Mouse (Mus musculus) embryo, embryonic 11.5 days (tissue): ENCODE data around the gene Rex1bd.
A peak's percentile ranks its signal among the peaks of the same experiment; 100 is the strongest.
"Not testable (repeated sequence)": the region's sequence is repeated elsewhere in the genome, so short reads cannot be mapped to it uniquely, and the experiment has no call there.

ENCODE experiments used
- DNase-seq: peaks from one replicate; pipeline ENCODE4 v3.0.0-alpha.2; 2012; ENCODE audit warnings: low read depth, low spot score

Rex1bd gene

DNA sequence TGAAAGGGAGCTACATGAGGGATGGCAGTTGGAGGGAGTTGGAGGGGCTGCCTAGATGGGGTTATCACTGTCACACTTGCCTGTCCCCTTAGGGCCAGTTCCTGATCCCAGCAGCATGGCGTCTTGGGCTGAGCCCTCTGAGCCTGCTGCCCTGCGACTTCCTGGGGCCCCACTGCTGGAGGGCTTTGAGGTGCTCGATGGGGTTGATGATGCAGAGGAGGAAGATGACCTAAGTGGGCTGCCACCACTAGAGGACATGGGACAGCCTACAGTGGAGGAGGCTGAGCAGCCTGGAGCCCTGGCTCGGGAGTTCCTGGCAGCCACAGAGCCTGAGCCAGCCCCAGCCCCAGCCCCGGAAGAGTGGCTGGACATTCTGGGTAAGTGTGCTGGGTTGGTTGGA, 22.7 kb upstream of the Rex1bd start:
- no peak for DNase-seq

DNA sequence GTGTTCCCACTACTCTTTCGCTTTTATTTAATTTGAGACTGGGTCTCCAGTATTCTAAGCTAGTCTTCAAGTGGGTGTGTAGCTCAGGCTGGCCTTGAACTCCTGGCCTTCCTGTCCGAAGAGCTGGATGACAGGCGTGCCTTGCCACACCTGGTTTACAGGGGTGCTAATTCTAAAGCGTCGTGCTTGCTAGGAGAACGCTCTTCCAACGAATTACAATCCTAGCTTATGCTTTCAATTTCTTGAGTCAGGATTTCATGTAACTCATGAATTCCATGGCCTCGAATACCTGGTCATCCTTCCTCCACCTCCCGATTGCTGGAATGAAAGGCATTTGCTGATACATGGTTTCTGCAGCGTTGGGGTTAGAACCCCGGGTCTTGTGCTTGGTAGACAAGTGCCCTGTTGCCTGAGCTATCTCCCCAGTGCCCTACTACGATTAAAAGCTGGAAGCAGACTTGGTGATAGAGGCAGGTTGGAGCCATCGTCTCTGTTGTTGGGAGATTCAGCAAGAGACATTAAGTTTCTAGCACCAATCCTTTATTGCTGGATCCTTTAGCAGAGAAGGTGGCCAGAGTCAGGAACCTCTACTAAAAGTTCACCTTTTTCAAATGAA, 21.7 kb upstream of the Rex1bd start:
- DNase-seq, result no peak

DNA sequence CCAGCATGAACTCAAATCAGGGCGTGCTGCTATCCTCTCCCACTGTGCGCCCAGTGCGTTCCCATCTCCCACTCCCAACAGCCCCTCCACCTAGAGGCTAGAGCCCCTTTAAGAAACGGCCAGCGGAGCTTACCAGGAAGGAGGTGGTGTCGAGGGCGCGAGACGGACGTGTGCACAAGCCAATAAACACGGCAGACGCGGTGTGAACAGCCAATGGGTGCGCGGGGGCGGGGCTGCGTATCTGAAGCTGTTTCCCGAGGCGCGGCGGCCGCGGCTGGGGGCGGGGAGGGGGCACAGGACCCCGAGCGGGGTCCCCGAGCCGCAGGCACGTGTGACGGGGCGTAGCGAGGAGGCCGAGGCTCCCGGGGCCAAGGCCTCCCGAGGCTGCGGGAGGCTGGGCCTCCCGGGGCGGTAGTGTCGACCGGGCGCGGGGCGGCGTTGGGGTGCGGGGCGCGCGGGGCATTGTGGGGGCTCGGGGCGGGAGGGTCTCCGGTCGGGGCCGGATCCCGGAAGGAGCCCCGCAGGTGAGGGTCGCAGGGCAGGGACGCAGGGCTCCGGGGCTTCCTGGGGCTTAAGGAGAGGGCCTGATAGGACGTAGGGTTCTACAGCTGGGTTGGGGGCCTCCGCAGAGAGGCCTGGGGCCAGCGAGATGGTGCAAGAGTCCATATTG, 21.1 kb upstream of the Rex1bd start, which contains the start of the genes Fkbp8 and Kxd1:
Fkbp8 (plus strand) TSS at position 213 of the 670 bp plus-strand sequence.
Kxd1 (minus strand) TSS at position 445 of the 670 bp plus-strand sequence.
- DNase-seq, result peak; percentile 92

DNA sequence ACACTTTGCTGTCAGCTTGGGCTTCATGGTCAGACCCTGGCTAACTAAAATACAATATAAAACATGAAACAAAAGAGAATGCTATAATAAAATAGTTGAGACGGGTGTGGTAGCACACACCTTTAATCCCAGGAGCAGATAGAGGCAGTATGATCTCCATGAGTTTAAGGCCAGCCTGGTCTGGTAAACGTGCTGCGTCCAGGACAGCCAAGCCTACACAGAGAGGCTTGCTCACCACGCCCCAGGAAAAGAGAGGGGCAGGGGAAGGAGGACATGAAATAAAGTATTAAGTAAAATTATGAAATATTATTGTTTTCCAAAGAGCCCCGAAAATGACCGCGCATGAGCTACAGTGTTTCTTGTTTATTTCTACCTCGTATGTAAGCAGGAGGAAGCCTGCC, 20.6 kb upstream of the Rex1bd start:
- no peak for DNase-seq

- peak; percentile 96 for DNase-seq
Observed at GRCm38 (mm10) chr8:70522592-70523403, 16.2 kb upstream of the Rex1bd start.

- no peak for DNase-seq
Observed at GRCm38 (mm10) chr8:70519606-70520005, 13.1 kb upstream of the Rex1bd start.

DNA sequence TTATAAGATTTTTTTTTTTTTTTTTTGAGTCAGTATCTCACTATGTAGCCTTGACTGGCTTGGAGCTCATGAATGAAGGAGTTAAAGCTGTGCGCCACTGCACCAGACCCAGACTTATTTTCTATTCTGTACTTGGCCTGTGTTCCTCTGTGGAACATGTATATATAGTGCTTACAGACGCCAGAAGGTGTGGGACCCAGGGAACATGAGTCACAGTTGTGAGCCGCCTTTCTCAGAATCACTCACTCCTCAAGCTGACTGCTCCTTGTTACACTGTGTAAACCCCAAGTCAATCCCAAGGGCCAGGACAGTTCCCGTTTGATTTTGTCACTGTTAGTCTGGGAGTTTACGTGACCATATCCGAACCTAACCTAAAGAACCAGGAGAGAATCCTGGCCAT, 12.5 kb upstream of the Rex1bd start:
- DNase-seq, result no peak

DNA sequence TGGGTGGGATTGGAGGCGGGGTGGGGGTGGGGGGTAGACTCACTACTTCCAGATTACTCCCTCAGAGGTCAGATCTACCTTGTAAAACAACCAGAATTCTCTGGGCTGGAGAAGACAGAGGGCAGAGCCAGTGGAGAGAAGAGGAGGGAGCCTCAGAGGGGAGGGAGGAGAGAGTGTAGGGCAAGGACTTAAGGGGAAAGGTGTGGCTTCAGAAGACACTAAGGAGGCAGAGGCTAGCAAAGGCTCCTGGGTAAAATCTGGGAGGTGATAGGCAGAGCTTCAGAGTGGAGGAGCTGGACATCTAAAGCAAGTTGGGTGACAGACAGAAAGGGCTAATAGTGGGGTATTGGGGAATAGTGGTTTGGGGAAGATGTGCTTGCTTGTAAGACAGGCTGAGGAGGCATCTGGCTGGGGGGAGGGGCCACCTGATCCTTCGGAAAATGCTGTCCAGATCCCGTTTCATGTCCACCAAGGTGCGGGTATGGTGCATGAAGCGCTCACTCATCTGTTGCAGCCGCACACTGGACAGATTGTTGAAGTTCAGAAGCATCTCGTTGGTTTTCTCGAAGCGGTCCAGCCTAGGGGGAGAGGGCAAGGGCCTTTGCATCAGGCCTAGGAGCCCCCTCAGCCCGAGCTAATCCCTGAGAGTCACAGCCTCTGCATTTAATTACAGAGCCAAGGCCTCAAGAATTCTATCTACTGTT, 11.5 kb upstream of the Rex1bd start:
- no peak for DNase-seq

DNA sequence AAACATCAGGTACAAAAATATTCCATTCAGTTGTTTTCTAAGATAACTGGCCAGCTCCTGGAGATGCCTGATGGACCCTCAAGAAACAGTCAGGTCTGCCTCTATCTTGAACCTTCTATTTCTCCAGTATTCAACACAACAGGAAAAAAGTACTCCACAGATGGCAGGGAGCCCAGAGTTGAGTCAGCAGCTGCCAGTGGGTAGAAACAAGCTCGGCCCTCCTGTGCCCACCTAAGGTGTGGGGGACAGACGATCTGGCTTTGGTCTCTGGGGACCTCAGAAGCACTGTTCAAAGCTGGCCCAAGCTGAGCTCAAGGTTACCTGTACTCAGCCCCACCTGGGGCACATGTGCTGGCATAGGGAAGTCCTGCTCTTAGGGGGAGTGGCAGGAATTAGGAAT, 6.9 kb upstream of the Rex1bd start:
- DNase-seq, result no peak

- no peak for DNase-seq
Observed at GRCm38 (mm10) chr8:70512253-70512903, 5.8 kb upstream of the Rex1bd start.

- DNase-seq, result no peak
Observed at GRCm38 (mm10) chr8:70511770-70512169, 5.2 kb upstream of the Rex1bd start.

DNA sequence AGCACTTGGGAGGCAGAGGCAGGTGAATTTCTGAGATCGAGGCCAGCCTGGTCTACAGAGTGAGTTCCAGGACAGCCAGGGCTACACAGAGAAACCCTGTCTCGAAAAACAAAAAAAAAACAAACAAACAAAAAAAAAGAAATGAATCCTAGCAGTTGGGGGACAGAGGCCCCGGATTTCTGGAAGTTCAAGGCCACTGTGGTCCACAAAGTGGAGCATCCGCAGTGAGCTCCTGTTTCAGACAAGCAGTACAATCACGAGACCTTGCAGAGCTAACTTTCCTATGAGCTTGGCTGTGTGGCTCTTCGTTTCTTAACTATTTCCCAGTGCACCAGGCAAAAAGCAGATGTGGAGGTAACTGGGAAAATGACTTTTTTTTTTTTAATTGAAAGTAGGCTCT, 4.6 kb upstream of the Rex1bd start:
- DNase-seq, result not testable (repeated sequence)

GRCm38 (mm10) chr8:70510228-70510915, 3.8 kb upstream of the Rex1bd start, which contains the start of gene Uba52:
Gene Uba52, minus strand, starts transcription at chr8:70510801.
- peak; percentile 98 for DNase-seq

DNA sequence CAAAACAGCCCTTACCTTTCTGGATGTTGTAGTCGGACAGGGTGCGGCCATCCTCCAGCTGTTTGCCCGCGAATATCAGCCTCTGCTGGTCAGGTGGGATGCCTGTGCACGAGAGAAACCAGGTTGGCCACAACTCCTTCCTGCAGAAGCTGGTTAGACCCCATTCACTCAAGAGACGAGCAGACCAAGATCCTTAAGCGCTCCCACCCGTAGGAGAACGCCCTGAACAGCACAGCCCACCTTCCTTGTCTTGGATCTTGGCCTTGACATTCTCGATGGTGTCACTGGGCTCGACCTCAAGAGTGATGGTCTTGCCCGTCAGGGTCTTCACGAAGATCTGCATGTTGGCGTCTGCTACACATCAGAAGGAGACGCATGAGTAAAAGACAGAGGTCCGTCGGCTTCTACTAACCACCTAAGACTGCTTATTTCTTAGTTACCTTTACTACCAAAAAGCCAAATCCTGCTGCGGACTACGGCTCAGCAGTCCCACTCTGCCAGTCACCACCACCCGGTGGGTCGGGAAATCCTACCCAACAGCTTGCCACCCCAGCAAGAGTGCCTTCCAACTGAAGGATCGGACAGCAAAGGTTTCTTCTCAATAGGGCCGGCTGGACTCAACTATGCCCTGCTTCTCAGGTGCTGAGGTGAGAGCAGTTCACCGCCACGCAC, 2.9 kb upstream of the Rex1bd start:
- DNase-seq, result no peak

DNA sequence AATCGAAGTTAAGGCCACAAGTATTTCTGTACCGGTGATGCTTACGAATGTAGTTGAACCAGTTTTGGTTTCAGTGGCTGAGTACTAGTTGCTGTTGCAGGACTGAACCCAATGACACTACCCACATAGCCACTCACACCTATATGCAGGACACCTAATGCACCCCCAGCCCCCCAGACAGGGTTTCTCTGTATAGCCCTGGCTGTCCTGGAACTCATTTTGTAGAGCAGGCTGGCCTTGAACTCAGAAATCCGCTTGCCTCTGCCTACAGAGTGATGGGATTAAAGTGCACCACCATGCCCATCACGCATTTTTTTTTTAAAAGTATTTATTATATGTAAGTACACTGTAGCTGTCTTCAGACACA, 458 bp upstream of the Rex1bd start:
- no peak for DNase-seq

- no peak for DNase-seq
Observed at GRCm38 (mm10) chr8:70505698-70506327, 739 bp downstream of the Rex1bd start.

- DNase-seq, result peak; percentile 70
Observed at GRCm38 (mm10) chr8:70504851-70505250, 1.7 kb downstream of the Rex1bd start.

DNA sequence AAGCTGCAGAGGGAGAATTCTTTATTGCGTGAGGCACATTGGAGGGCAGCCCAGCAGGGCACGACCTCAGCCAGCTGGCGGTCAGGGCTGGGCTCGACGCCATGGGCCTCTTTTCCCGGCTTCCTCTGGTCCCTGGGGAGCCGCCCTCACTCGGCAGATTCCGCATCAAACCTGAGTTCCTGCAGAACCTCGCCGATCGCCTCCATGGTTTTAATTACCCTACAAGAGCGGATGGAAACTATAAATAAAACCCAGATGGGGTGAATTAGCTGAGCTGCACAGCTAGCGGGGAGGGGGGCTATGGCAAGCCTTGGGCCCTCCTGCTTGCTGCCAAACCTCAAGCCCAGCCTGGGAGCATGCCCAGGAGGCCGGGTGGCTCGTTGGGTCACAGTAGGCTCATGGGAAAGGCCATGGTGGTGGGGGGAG, 2.2 kb downstream of the Rex1bd start:
- DNase-seq, result no peak

DNA sequence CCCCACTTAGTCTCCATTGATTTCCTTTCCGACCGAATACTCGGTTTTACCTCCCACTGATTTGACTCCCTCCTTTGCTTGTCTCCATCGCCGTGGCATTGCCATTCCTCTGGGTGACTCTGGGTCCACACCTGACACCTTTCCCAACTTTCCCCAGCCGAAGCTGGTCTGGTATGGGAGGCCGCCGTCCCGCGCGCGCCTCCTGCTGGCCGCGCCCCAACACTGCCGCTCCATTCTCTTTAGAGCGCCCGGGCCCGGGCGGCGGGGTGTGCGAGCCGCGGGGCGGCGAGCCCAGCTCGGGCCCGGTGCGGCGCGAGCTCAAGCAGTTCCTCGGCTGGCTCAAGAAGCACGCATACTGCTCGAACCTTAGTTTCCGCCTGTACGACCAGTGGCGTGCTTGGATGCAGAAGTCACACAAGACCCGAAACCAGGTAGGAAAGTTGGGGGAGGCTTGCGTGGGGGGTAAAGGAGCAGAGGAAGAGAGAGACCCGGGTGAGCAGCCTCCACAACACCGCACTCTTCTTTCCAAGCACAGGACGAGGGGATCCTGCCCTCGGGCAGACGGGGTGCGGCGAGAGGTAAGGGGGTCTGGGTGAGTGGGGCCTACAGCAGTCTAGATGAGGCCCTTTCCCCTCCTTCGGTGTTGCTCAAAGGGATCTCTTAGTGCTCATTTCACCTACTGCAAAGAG, 3.3 kb downstream of the Rex1bd start:
- DNase-seq, result peak; percentile 69
